Comparison of ENCODE assay signal across 18 mouse cellular contexts in genomic region chr3:89607327-89607726, GRCm38 (mm10).
DNase-seq lines count a peak whose midpoint lies in the region; ATAC-seq and TF ChIP-seq lines count a peak whose summit lies in the region.
"Had no signal": no experiment of that assay in that cellular context is flagged by ENCODE, and none has a peak within 500 bp of the region (broad histone marks: within the 10 kb centered on the region; RNA-seq: fewer than 3 reads in every experiment).

No protein-coding gene starts in this region.

- H3K4me2 ChIP-seq in forebrain, embryonic 12.5 days = peak overlapping the region; percentile 33
- peak overlapping the region; percentile 28; the same call in 1 of the 2 replicates for H3K4me2 ChIP-seq in midbrain, embryonic 13.5 days (replicated peaks)
- no peak overlapping the region for H3K4me2 ChIP-seq in liver, embryonic 12.5 days
- H3K4me2 ChIP-seq in liver, postnatal 0 days (ENCODE audit: low read depth, low read length) = no peak overlapping the region
- H3K4me2 ChIP-seq: embryonic facial prominence, embryonic 13.5 days; liver, embryonic 13.5 days had no signal

- no peaks in the 10 kb centered on the region for H3K9me3 ChIP-seq in forebrain, embryonic 12.5 days
- H3K9me3 ChIP-seq in midbrain, embryonic 13.5 days = no peaks in the 10 kb centered on the region
- H3K9me3 ChIP-seq in liver, embryonic 12.5 days (replicated peaks) = no peaks in the 10 kb centered on the region
- H3K9me3 ChIP-seq in liver, postnatal 0 days (ENCODE audit: low read length) = no peaks in the 10 kb centered on the region
- H3K9me3 ChIP-seq: embryonic facial prominence, embryonic 13.5 days; liver, embryonic 13.5 days had no signal

- WGBS in forebrain, embryonic 12.5 days = 19% methylated on average over 1 of the region's 1 CpGs
- WGBS in midbrain, embryonic 13.5 days = 18% methylated on average over 1 of the region's 1 CpGs
- WGBS in liver, embryonic 12.5 days (ENCODE audit: insufficient replicate concordance) = 66% methylated on average over 1 of the region's 1 CpGs
- 47% methylated on average over 1 of the region's 1 CpGs for WGBS in liver, postnatal 0 days (ENCODE audit: insufficient replicate concordance)

- H3K4me1 ChIP-seq in forebrain, embryonic 12.5 days = peaks cover 41% of the 10 kb centered on the region
- peaks cover 53% of the 10 kb centered on the region for H3K4me1 ChIP-seq in midbrain, embryonic 13.5 days (replicated peaks)
- no peaks in the 10 kb centered on the region for H3K4me1 ChIP-seq in liver, embryonic 12.5 days
- H3K4me1 ChIP-seq in liver, postnatal 0 days (ENCODE audit: insufficient read depth) = no peaks in the 10 kb centered on the region
- H3K4me1 ChIP-seq: liver, embryonic 13.5 days had no signal

- DNase-seq in ES-CJ7 (ENCODE audit: low read depth, low spot score) = peak; percentile 26
- peak; percentile 24 for DNase-seq in R1 (ENCODE audit: low read depth, low spot score)
- no peak for DNase-seq in liver, postnatal 0 days
- no peak for DNase-seq in Muller cell, postnatal 12 days (ENCODE audit: inconsistent ontology term)
- DNase-seq: adrenal gland, postnatal 36 days; cerebellum, adult 18-20 months; heart, adult 11 months; heart, postnatal 10 days; kidney, adult 18-20 months; liver, embryonic 13.5 days; lung, postnatal 14 days; spleen, adult 18-20 months had no signal

- H3K4me3 ChIP-seq in forebrain, embryonic 12.5 days (replicated peaks) = no peak overlapping the region
- H3K4me3 ChIP-seq in midbrain, embryonic 13.5 days (replicated peaks) = no peak overlapping the region
- H3K4me3 ChIP-seq in liver, embryonic 12.5 days = no peak overlapping the region
- no peak overlapping the region for H3K4me3 ChIP-seq in liver, postnatal 0 days (ENCODE audit: low read depth, low read length)
- H3K4me3 ChIP-seq: embryonic facial prominence, embryonic 13.5 days; layer of hippocampus, adult 2 months; liver, embryonic 13.5 days; myocyte had no signal

- H3K27ac ChIP-seq in forebrain, embryonic 12.5 days = peak overlapping the region; percentile 64; the same call in 1 of the 2 replicates
- peak overlapping the region; percentile 48 for H3K27ac ChIP-seq in midbrain, embryonic 13.5 days
- H3K27ac ChIP-seq in liver, embryonic 12.5 days = no peak overlapping the region
- H3K27ac ChIP-seq in liver, postnatal 0 days (ENCODE audit: low read depth) = no peak overlapping the region
- H3K27ac ChIP-seq: embryonic facial prominence, embryonic 13.5 days; layer of hippocampus, adult 2 months; liver, embryonic 13.5 days had no signal

- no peak for TF ChIP-seq EP300 in liver, postnatal 0 days (IDR thresholded peaks at IDR 0.05; ENCODE audit: low read depth)

- H3K27me3 ChIP-seq in forebrain, embryonic 12.5 days = no peaks in the 10 kb centered on the region
- no peaks in the 10 kb centered on the region for H3K27me3 ChIP-seq in midbrain, embryonic 13.5 days
- H3K27me3 ChIP-seq in liver, embryonic 12.5 days (replicated peaks) = peaks cover 11% of the 10 kb centered on the region
- 0 out of 2 replicates have a peak, but pooled peaks cover 2% of the 10 kb centered on the region for H3K27me3 ChIP-seq in liver, postnatal 0 days (ENCODE audit: insufficient read depth, low read length)
- H3K27me3 ChIP-seq: embryonic facial prominence, embryonic 13.5 days; liver, embryonic 13.5 days had no signal

- ATAC-seq in forebrain, embryonic 12.5 days (ENCODE audit: low FRiP score) = peak; percentile 71
- ATAC-seq in midbrain, embryonic 13.5 days = peak; percentile 48
- ATAC-seq in liver, embryonic 12.5 days = no peak
- ATAC-seq in liver, postnatal 0 days = no peak

- no peak overlapping the region for H3K9ac ChIP-seq in forebrain, embryonic 12.5 days
- H3K9ac ChIP-seq in midbrain, embryonic 13.5 days (replicated peaks) = no peak overlapping the region
- H3K9ac ChIP-seq in liver, embryonic 12.5 days = no peak overlapping the region
- H3K9ac ChIP-seq in liver, postnatal 0 days (replicated peaks) = no peak overlapping the region
- H3K9ac ChIP-seq: embryonic facial prominence, embryonic 13.5 days; liver, embryonic 13.5 days had no signal

- TF ChIP-seq CTCF in liver, postnatal 0 days (IDR thresholded peaks at IDR 0.05; ENCODE audit: low read depth) = no peak

- no peaks in the 10 kb centered on the region for H3K36me3 ChIP-seq in forebrain, embryonic 12.5 days (replicated peaks)
- H3K36me3 ChIP-seq in midbrain, embryonic 13.5 days = no peaks in the 10 kb centered on the region
- H3K36me3 ChIP-seq in liver, embryonic 12.5 days = no peaks in the 10 kb centered on the region
- H3K36me3 ChIP-seq in liver, postnatal 0 days (replicated peaks; ENCODE audit: insufficient read depth, low read length) = no peaks in the 10 kb centered on the region
- H3K36me3 ChIP-seq: embryonic facial prominence, embryonic 13.5 days; liver, embryonic 13.5 days had no signal

Comparison
In these comparisons a context has a peak if more than half of its experiments do, and no peak if none do; other contexts are left out.
1. DNase-seq: peak in ES-CJ7 (single experiment) and R1 (single experiment); none in liver, postnatal 0 days (single experiment) and Muller cell, postnatal 12 days (single experiment).
2. ATAC-seq: peak in forebrain, embryonic 12.5 days (single experiment) and midbrain, embryonic 13.5 days (single experiment); none in liver, embryonic 12.5 days (single experiment) and liver, postnatal 0 days (single experiment).
3. H3K27ac ChIP-seq: peak in forebrain, embryonic 12.5 days (single experiment) and midbrain, embryonic 13.5 days (single experiment); none in liver, embryonic 12.5 days (single experiment) and liver, postnatal 0 days (single experiment).
4. H3K4me2 ChIP-seq: peak in forebrain, embryonic 12.5 days (single experiment) and midbrain, embryonic 13.5 days (single experiment); none in liver, embryonic 12.5 days (single experiment) and liver, postnatal 0 days (single experiment).